Comparison of ENCODE assay signal across 8 mouse cellular contexts in the genomic region with DNA sequence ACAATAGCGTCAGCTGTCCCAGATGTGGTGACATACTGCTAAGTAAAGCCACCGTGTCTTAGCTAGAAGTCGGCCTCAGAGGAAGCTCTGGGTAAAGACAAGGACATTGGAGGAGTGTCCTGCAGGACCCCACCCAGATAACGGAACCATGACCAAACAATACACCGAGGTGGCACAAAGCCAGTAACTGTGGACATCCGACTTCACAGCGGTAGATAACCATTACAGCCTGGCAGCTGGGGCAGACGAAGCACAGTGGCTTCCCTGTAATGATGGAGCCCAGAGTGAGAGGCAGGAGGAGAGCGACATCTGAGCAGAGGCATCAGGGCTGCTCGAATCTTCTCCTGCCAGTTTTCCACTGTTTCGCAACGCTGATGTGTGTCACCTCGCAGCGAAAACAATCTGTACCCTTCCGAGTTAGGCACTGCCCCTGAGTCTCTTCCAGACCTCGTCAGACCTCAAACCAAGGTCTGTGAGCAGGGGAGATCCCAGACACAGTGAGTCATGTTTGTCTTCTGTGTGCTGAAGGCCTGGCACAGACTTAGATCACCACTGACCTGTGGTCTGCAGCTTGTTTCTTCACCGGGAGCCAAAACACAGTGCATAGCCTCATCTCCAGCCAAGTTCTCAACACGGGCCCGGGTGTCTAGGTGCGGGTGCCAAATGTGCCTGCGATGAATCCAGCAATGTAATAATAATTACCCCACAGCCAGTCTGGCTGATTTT.
DNase-seq lines count a peak whose midpoint lies in the region; TF ChIP-seq lines count a peak whose summit lies in the region.

No protein-coding gene starts in this region.

- H3K27ac ChIP-seq in left cerebral cortex, adult 2 months: no peak overlapping the region

- no peak overlapping the region for H3K4me3 ChIP-seq in left cerebral cortex, adult 2 months

- intact Hi-C loops in left cerebral cortex, postnatal 4 days (cut with DNase I): no loop called here
- intact Hi-C loops in left cerebral cortex, adult 2 months (cut with DNase I): no loop called here

- peak; percentile 83 for DNase-seq in left cerebral cortex, postnatal 4 days
- DNase-seq in left cerebral cortex, adult 2 months (ENCODE audit: extremely low spot score in 1 of 2, low spot score in 2 of 2): no peak
- DNase-seq in brain, embryonic 14.5 days (ENCODE audit: low read depth): peak; percentile 85
- DNase-seq in gastrocnemius, adult 8-10 months (ENCODE audit: low spot score in 2 of 2): peak; percentile 14 to 41
- DNase-seq in kidney, postnatal 4 days: peak; percentile 38 to 53
- peak; percentile 80 for DNase-seq in ovary, adult 18-20 months (ENCODE audit: low spot score)
- no peak for DNase-seq in embryo, embryonic 11 days
- DNase-seq in spleen, adult 12 weeks (ENCODE audit: low spot score): no peak

- TF ChIP-seq CTCF in left cerebral cortex, adult 2 months (IDR thresholded peaks at IDR 0.05): no peak
- TF ChIP-seq CTCF in brain, embryonic 14.5 days (IDR thresholded peaks at IDR 0.05; ENCODE audit: borderline replicate concordance, extremely low read depth, insufficient read depth, insufficient read length): no peak

- TF ChIP-seq POLR2A in brain, embryonic 14.5 days (IDR thresholded peaks at IDR 0.05; ENCODE audit: borderline replicate concordance, extremely low read depth, insufficient read depth, insufficient read length, poor library complexity, severe bottlenecking): no peak

Comparison
In these comparisons a context has a peak if more than half of its experiments do, and no peak if none do; other contexts are left out.
1. DNase-seq: peak in left cerebral cortex, postnatal 4 days (single experiment), brain, embryonic 14.5 days (single experiment), gastrocnemius, adult 8-10 months (2 of 2), kidney, postnatal 4 days (2 of 2) and ovary, adult 18-20 months (single experiment); none in left cerebral cortex, adult 2 months (0 of 2), embryo, embryonic 11 days (single experiment) and spleen, adult 12 weeks (single experiment).